Mouse (Mus musculus) forebrain, embryonic 15.5 days (tissue): ENCODE measurements at regions not wholly inside any gene's neighbourhood (a gene's known extent, or its start where the extent isn't known, plus 50 kb on each side); places are given as distances from the start of the nearest gene placed in this dataset.
A peak's percentile ranks its signal among the peaks of the same experiment; 100 is the strongest.

Experiments
- ATAC-seq: fragments of 200-750 bp; cut with Nextera tagmentation; replicated peaks from 2 replicates; pipeline ENCODE4 v1.8.0; 2017; ENCODE audit warnings: mild to moderate bottlenecking, moderate TSS enrichment, moderate library complexity
- H3K27ac ChIP-seq: fragments of 300-500 bp; sonication (generic); replicated peaks from 2 replicates; pipeline ENCODE4 v1.5.1; 2015; ENCODE audit warnings: mild to moderate bottlenecking, inconsistent platforms
- H3K27me3 ChIP-seq: fragments of 300-500 bp; sonication (generic); 2 replicates; pipeline ENCODE4 v1.6.1; 2015; ENCODE audit warnings: inconsistent platforms
- H3K36me3 ChIP-seq: fragments of 300-500 bp; sonication (generic); 2 replicates; pipeline ENCODE4 v1.6.1; 2015; ENCODE audit warnings: mild to moderate bottlenecking, inconsistent platforms
- H3K4me1 ChIP-seq: fragments of 300-500 bp; sonication (generic); 2 replicates; pipeline ENCODE4 v1.6.1; 2015; ENCODE audit warnings: inconsistent platforms
- H3K4me2 ChIP-seq: fragments of 300-500 bp; sonication (generic); replicated peaks from 2 replicates; pipeline ENCODE4 v1.6.1; 2015; ENCODE audit warnings: mild to moderate bottlenecking, inconsistent platforms
- H3K4me3 ChIP-seq: fragments of 300-500 bp; sonication (generic); 2 replicates; pipeline ENCODE4 v1.5.1; 2015; ENCODE audit warnings: mild to moderate bottlenecking, inconsistent platforms
- H3K9ac ChIP-seq: fragments of 300-500 bp; sonication (generic); replicated peaks from 2 replicates; pipeline ENCODE4 v1.6.1; 2015; ENCODE audit warnings: mild to moderate bottlenecking, inconsistent platforms
- H3K9me3 ChIP-seq: fragments of 300-500 bp; sonication (generic); 2 replicates; pipeline ENCODE4 v1.6.1; 2016; ENCODE audit warnings: inconsistent platforms
- WGBS: fragments of 180-500 bp; shearing (Covaris S2); methylation state at CpG from one replicate; pipeline ENCODE4 v1.1.7; 2015; ENCODE audit warnings: mixed read lengths; 5-methylcytosine and 5-hydroxymethylcytosine counted together

DNA sequence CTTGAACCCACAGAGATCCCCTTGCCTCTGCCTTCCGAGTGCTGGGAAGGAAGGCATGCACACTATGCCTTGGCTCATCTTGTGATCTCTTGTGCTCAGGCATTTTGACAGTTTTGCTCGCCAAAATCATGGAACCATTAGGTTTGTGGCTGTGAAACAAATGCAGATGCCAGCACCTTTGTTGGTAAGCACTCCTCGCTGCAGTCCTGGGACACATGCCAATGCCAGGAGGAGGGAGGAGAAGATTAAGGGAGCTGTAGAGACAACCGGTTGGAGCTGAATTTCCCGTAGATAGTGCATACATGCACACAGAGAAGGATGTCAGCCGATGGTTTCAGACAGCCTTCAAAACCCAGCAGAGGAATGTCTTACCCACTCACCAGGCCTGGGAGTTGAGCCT lies 275.5 kb downstream of the Spry2 start:
- H3K36me3 ChIP-seq, result no peaks in the 10 kb centered on the region
- no peaks in the 10 kb centered on the region for H3K9me3 ChIP-seq
- H3K4me1 ChIP-seq, result peaks cover 8% of the 10 kb centered on the region
- WGBS, result 35% methylated on average over 6 of the region's 6 CpGs
- H3K27me3 ChIP-seq, result no peaks in the 10 kb centered on the region
- H3K9ac ChIP-seq, result no peak overlapping the region
- H3K4me3 ChIP-seq, result no peak overlapping the region
- 0 out of 2 replicates have a peak overlapping the region, but pooled peaks have one; percentile 3 for H3K27ac ChIP-seq
- H3K4me2 ChIP-seq, result no peak overlapping the region
- ATAC-seq, result peak; percentile 65

DNA sequence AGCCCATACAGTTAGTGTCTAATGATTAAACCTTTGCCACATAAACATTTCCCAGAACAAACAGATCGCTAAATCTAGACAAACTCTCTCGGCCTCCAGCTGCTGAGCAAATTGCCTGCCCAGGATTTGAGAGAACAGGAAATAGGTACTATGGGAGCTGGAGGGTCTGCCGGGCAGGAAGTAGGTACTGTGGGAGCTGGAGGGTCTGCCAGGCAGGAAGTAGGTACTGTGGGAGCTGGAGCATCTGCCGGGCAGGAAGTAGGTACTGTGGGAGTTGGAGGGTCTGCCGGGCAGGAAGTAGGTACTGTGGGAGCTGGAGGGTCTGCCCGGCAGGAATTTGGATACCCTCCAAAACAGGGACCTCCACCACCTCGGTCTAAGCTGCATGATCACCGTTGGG lies 277.2 kb downstream of the Spry2 start:
- no peak for ATAC-seq
- Histone ChIP-seq H3K4me1 (peaks cover 5% of the 10 kb centered on the region; the same call in 1 of the 2 replicates), H3K4me2 (no peak overlapping the region), H3K9me3 (no peaks in the 10 kb centered on the region), H3K27ac (no peak overlapping the region), H3K36me3 (no peaks in the 10 kb centered on the region), H3K27me3 (no peaks in the 10 kb centered on the region), H3K9ac (no peak overlapping the region), H3K4me3 (no peak overlapping the region)
- WGBS, result 94% methylated on average over 8 of the region's 8 CpGs

DNA sequence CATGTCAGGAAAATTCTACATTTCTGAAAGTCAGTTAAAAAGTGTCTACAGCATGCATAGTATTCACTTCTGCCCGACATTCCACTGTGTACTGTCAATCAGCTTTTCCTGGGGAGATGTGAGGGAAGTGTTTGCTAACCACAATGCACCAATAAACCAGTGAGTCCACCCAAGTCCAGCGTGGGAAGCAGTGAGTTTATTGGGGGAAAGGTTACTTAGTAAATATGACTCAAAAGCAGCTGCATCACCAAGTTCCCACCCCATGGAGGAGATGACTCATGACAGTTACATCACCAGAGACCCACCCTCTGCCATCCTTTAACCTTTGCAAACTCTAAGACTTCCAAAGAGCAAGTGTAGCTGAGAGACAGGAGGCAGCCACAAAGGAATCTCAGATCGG lies 280.9 kb downstream of the Spry2 start:
- H3K9me3 ChIP-seq, result no peaks in the 10 kb centered on the region
- no peaks in the 10 kb centered on the region for H3K4me1 ChIP-seq
- no peak overlapping the region for H3K9ac ChIP-seq
- no peak overlapping the region for H3K4me3 ChIP-seq
- H3K27me3 ChIP-seq, result no peaks in the 10 kb centered on the region
- H3K27ac ChIP-seq, result no peak overlapping the region
- no peak for ATAC-seq
- no peak overlapping the region for H3K4me2 ChIP-seq
- WGBS, result 88% methylated on average over 3 of the region's 3 CpGs
- no peaks in the 10 kb centered on the region for H3K36me3 ChIP-seq

GRCm38 (mm10) chr14:105612794-105613193 lies 283.8 kb downstream of the Spry2 start:
- Histone ChIP-seq H3K36me3 (no peaks in the 10 kb centered on the region), H3K4me3 (no peak overlapping the region), H3K4me1 (no peaks in the 10 kb centered on the region), H3K9ac (no peak overlapping the region), H3K27me3 (no peaks in the 10 kb centered on the region), H3K27ac (no peak overlapping the region), H3K9me3 (no peaks in the 10 kb centered on the region), H3K4me2 (no peak overlapping the region)
- ATAC-seq, result no peak
- 93% methylated on average over 3 of the region's 3 CpGs for WGBS

- no peak for ATAC-seq
- H3K36me3 ChIP-seq, result no peaks in the 10 kb centered on the region
- H3K4me2 ChIP-seq, result no peak overlapping the region
- H3K27me3 ChIP-seq, result no peaks in the 10 kb centered on the region
- no peak overlapping the region for H3K9ac ChIP-seq
- H3K4me3 ChIP-seq, result no peak overlapping the region
- H3K27ac ChIP-seq, result no peak overlapping the region
- no peaks in the 10 kb centered on the region for H3K9me3 ChIP-seq
- 85% methylated on average over 4 of the region's 4 CpGs for WGBS
- H3K4me1 ChIP-seq, result no peaks in the 10 kb centered on the region
Measured at GRCm38 (mm10) chr14:105608804-105609203, 287.8 kb downstream of the Spry2 start.

- no peaks in the 10 kb centered on the region for H3K9me3 ChIP-seq
- no peak overlapping the region for H3K9ac ChIP-seq
- H3K4me2 ChIP-seq, result no peak overlapping the region
- no peak overlapping the region for H3K27ac ChIP-seq
- ATAC-seq, result no peak
- no peaks in the 10 kb centered on the region for H3K4me1 ChIP-seq
- H3K36me3 ChIP-seq, result no peaks in the 10 kb centered on the region
- WGBS, result 87% methylated on average over 3 of the region's 3 CpGs
- H3K27me3 ChIP-seq, result no peaks in the 10 kb centered on the region
- no peak overlapping the region for H3K4me3 ChIP-seq
Measured at GRCm38 (mm10) chr14:105606551-105606950, 290.1 kb downstream of the Spry2 start.

DNA sequence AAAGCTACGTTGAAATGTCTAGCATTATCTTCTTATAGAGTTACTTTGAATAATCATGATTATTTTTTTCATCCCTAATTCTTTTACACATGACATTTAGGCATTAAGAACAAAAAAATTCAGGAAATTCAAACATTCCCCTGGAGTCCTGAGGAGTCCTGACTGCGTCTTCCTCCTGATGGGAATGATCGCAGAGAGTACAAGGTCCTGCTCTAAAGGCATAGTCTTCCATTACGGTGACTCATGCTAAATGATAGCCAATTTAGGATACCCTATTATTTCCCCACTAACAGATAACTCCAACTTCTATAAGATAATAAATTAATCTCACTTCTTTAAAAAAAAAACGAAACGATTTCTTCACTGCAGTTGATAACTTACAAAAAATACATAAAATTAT lies 292.2 kb downstream of the Spry2 start:
- 0 out of 2 replicates have a peak, but pooled peaks cover 3% of the 10 kb centered on the region for H3K4me1 ChIP-seq
- no peak overlapping the region for H3K9ac ChIP-seq
- H3K4me2 ChIP-seq, result no peak overlapping the region
- H3K27me3 ChIP-seq, result no peaks in the 10 kb centered on the region
- H3K27ac ChIP-seq, result no peak overlapping the region
- H3K4me3 ChIP-seq, result no peak overlapping the region
- H3K9me3 ChIP-seq, result no peaks in the 10 kb centered on the region
- H3K36me3 ChIP-seq, result no peaks in the 10 kb centered on the region
- no peak for ATAC-seq
- 89% methylated on average over 6 of the region's 6 CpGs for WGBS

GRCm38 (mm10) chr14:105603047-105603461 lies 293.6 kb downstream of the Spry2 start:
- ATAC-seq, result no peak
- Histone ChIP-seq H3K9ac (no peak overlapping the region), H3K27ac (no peak overlapping the region), H3K4me3 (no peak overlapping the region), H3K4me2 (no peak overlapping the region), H3K36me3 (no peaks in the 10 kb centered on the region), H3K9me3 (no peaks in the 10 kb centered on the region), H3K4me1 (peaks cover 8% of the 10 kb centered on the region; the same call in 1 of the 2 replicates), H3K27me3 (no peaks in the 10 kb centered on the region)
- 84% methylated on average over 6 of the region's 6 CpGs for WGBS

GRCm38 (mm10) chr14:105599550-105600453 lies 296.8 kb downstream of the Spry2 start:
- H3K9me3 ChIP-seq, result no peaks in the 10 kb centered on the region
- H3K4me1 ChIP-seq, result peaks cover 8% of the 10 kb centered on the region; the same call in 1 of the 2 replicates
- no peaks in the 10 kb centered on the region for H3K27me3 ChIP-seq
- 67% methylated on average over 24 of the region's 24 CpGs for WGBS
- H3K9ac ChIP-seq, result no peak overlapping the region
- peak; percentile 80; the same call in 1 of the 2 replicates for ATAC-seq
- H3K36me3 ChIP-seq, result no peaks in the 10 kb centered on the region
- peak overlapping the region; percentile 70 for H3K27ac ChIP-seq
- peak overlapping the region; percentile 11; the same call in 1 of the 2 replicates for H3K4me2 ChIP-seq
- no peak overlapping the region for H3K4me3 ChIP-seq

DNA sequence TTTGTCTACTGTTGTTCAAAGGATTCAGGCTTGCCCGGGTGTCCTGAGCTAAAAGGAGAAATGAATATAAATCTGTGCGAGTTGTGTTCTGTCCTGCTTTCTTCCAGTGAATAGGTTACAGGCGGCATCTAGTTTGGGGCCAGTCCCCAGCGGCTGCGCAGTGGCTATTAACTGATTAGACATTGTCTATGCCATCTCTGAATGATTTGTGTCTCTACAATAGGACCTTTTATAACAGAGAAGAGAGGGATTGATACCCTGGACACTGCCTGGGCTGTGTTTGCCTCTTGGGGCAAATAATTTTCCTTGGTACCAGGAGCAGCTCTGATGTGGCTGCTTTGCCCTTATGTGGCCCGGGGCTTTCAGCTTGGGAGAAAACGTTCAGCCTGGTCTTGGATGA lies 306.9 kb downstream of the Spry2 start:
- Histone ChIP-seq H3K4me1 (peaks cover 17% of the 10 kb centered on the region), H3K27me3 (0 out of 2 replicates have a peak, but pooled peaks cover 3% of the 10 kb centered on the region), H3K9me3 (no peaks in the 10 kb centered on the region), H3K36me3 (no peaks in the 10 kb centered on the region), H3K4me3 (no peak overlapping the region), H3K9ac (no peak overlapping the region), H3K27ac (no peak overlapping the region), H3K4me2 (no peak overlapping the region)
- WGBS, result 60% methylated on average over 7 of the region's 7 CpGs
- ATAC-seq, result no peak

DNA sequence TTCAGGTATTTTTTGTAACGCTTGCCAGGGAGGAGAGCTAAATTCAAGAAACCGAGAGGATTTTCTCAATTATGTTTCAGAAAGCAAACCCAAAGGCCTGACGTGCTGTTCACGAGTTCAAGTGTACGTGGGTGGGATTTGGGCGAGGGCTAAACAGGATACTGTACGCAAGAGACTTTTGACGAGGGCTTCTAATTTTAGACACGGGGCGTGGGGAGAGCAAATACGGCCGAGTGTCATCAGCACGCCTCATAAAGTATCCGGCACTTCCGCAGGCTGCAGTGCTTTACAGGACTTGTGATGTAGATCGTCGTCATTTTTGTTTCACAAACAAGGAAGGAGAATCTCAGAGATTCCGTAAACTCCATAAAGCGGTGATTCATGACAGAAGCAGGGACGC lies 307.4 kb downstream of the Spry2 start:
- no peak overlapping the region for H3K4me3 ChIP-seq
- 85% methylated on average over 20 of the region's 20 CpGs for WGBS
- no peak overlapping the region for H3K4me2 ChIP-seq
- no peak for ATAC-seq
- H3K27ac ChIP-seq, result no peak overlapping the region
- no peak overlapping the region for H3K9ac ChIP-seq
- no peaks in the 10 kb centered on the region for H3K36me3 ChIP-seq
- 0 out of 2 replicates have a peak, but pooled peaks cover 3% of the 10 kb centered on the region for H3K27me3 ChIP-seq
- no peaks in the 10 kb centered on the region for H3K9me3 ChIP-seq
- H3K4me1 ChIP-seq, result peaks cover 17% of the 10 kb centered on the region

- peak overlapping the region; percentile 15; the same call in 1 of the 2 replicates for H3K4me2 ChIP-seq
- peak overlapping the region; percentile 42 for H3K27ac ChIP-seq
- WGBS, result 13% methylated on average over 15 of the region's 15 CpGs
- no peak overlapping the region for H3K4me3 ChIP-seq
- 0 out of 2 replicates have a peak, but pooled peaks cover 3% of the 10 kb centered on the region for H3K27me3 ChIP-seq
- no peak overlapping the region for H3K9ac ChIP-seq
- peaks cover 17% of the 10 kb centered on the region for H3K4me1 ChIP-seq
- no peaks in the 10 kb centered on the region for H3K36me3 ChIP-seq
- peak; percentile 93 for ATAC-seq
- H3K9me3 ChIP-seq, result no peaks in the 10 kb centered on the region
Measured at GRCm38 (mm10) chr14:105588391-105589163, 308.0 kb downstream of the Spry2 start.
